Mouse (Mus musculus) liver, embryonic 14.5 days (tissue): ENCODE results near the gene Allc. TPM values are rescaled to one million over a fixed set of nuclear protein-coding genes. Genes with fewer than 3 reads are reported as not detected.

Source experiments
- ATAC-seq: fragments of 200-750 bp; cut with Nextera tagmentation; 2 replicates; pipeline ENCODE4 v1.8.0; 2017; ENCODE audit warnings: moderate number of reproducible peaks, mild to moderate bottlenecking, moderate library complexity; ENCODE audit not compliant: insufficient read depth
- DNase-seq, 3 experiments: peaks; one replicate each; pipeline ENCODE4 v3.0.0-alpha.2; 2012 to 2013; ENCODE audit warnings: low read depth in 3 of 3, low spot score in 3 of 3
- H3K27ac ChIP-seq: fragments of 300-500 bp; sonication (generic); 2 replicates; pipeline ENCODE4 v1.5.1; 2014; ENCODE audit warnings: moderate library complexity, mild to moderate bottlenecking, control low read depth, inconsistent platforms
- H3K27me3 ChIP-seq: fragments of 300-500 bp; sonication (generic); 2 replicates; pipeline ENCODE4 v1.6.1; 2014; ENCODE audit warnings: mild to moderate bottlenecking, low read length, moderate library complexity; ENCODE audit not compliant: control insufficient read depth, insufficient read depth
- H3K36me3 ChIP-seq: fragments of 300-500 bp; sonication (generic); replicated peaks from 2 replicates; pipeline ENCODE4 v1.6.1; 2014; ENCODE audit warnings: low read depth; ENCODE audit not compliant: control insufficient read depth, insufficient read depth
- H3K4me1 ChIP-seq, 2 experiments: fragments of 200-500 bp in 1 of 2; fragments of 300-500 bp in 1 of 2; sonication (generic) in 1 of 2; replicated peaks; 2 replicates each; pipeline ENCODE4 v1.6.1; 2012 to 2014; ENCODE audit warnings: antibody characterized with exemption in 1 of 2, inconsistent platforms in 1 of 2, low read length in 1 of 2; ENCODE audit not compliant: control insufficient read depth in 2 of 2, insufficient read depth in 2 of 2
- H3K4me2 ChIP-seq: fragments of 300-500 bp; sonication (generic); 2 replicates; pipeline ENCODE4 v1.6.1; 2014; ENCODE audit warnings: low read depth, mild to moderate bottlenecking, control low read depth, moderate library complexity
- H3K4me3 ChIP-seq, 2 experiments: fragments of 200-500 bp in 1 of 2; fragments of 300-500 bp in 1 of 2; sonication (generic) in 1 of 2; 2 replicates each; pipeline ENCODE4 v1.5.1; 2012 to 2014; ENCODE audit warnings: low read depth in 2 of 2, low read length in 2 of 2, mild to moderate bottlenecking in 2 of 2, control low read depth in 1 of 2, inconsistent platforms in 1 of 2, moderate library complexity in 1 of 2; ENCODE audit not compliant: insufficient read depth in 1 of 2
- H3K9ac ChIP-seq: fragments of 300-500 bp; sonication (generic); replicated peaks from 2 replicates; pipeline ENCODE4 v1.6.1; 2014; ENCODE audit warnings: mild to moderate bottlenecking, control low read depth, moderate library complexity
- H3K9me3 ChIP-seq: fragments of 300-500 bp; sonication (generic); 2 replicates; pipeline ENCODE4 v1.6.1; 2016; ENCODE audit warnings: low read length, mixed read lengths; ENCODE audit not compliant: control insufficient read depth
- CTCF ChIP-seq: IDR thresholded peaks from 2 replicates; pipeline ENCODE4 v1.5.1; 2016; ENCODE audit warnings: antibody characterized with exemption, low read depth, control low read depth
- EP300 ChIP-seq: IDR thresholded peaks from 2 replicates; pipeline ENCODE4 v1.6.1; 2016; ENCODE audit warnings: antibody characterized with exemption, low read depth
- WGBS: fragments of 180-500 bp; shearing (Covaris S2); extraction: QIAGEN DNeasy Blood & Tissue Kit; methylation state at CpG from one replicate; pipeline ENCODE4 v1.1.7; 2014; ENCODE audit not compliant: insufficient replicate concordance; 5-methylcytosine and 5-hydroxymethylcytosine counted together
- polyA plus RNA-seq, 2 experiments: library from polyadenylated mRNA; depleted of rRNA in 1 of 2; stranded (reverse) in 1 of 2; unstranded in 1 of 2; fragments of >200 nt; fragmentation: Nextera tagmentation in 1 of 2; extraction: Ambion mirVana in 1 of 2; gene quantifications; 2 replicates each; pipeline versions ENCODE4 v1.2.1 to v1.2.3; 2012 to 2014

The Allc gene
- polyA plus RNA-seq, 2 experiments = not detected

DNA sequence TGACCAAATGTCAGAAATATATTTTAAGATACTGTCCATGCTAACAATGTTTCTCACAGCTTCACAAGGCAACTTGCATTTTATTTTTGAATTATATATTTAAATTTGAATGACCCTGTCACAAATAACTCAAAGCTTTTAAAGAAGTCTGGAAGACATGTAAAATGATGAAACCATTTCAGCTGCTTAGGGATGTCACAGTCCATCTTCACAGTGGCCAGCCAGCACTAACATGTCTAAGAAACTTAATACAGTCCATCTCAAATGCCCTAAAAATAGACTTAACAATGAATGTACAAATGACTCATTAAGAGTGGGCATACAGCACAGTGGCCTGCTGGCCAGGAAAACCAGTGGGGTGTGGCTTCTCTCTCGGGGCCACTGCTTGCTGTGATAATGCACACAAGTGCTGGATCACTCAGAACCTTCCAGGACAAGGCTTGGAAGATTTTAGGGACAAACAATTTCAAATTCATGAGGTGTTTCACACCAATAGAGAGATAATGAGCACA is 68.0 kb downstream of the Allc start:
- Histone ChIP-seq H3K27me3 (no peaks in the 10 kb centered on the region), H3K9ac (no peak overlapping the region), H3K4me3 (no peak overlapping the region), H3K27ac (no peak overlapping the region), H3K4me2 (no peak overlapping the region), H3K9me3 (no peaks in the 10 kb centered on the region), H3K4me1 (peaks cover 0 to 2% of the 10 kb centered on the region in 2 experiments; a peak in 1 of 4 replicates), H3K36me3 (no peaks in the 10 kb centered on the region)
- WGBS = 17% methylated on average over 1 of the region's 1 CpGs
- no peak for TF ChIP-seq EP300
- no peak for TF ChIP-seq CTCF
- no peak for ATAC-seq
- no peak for DNase-seq

DNA sequence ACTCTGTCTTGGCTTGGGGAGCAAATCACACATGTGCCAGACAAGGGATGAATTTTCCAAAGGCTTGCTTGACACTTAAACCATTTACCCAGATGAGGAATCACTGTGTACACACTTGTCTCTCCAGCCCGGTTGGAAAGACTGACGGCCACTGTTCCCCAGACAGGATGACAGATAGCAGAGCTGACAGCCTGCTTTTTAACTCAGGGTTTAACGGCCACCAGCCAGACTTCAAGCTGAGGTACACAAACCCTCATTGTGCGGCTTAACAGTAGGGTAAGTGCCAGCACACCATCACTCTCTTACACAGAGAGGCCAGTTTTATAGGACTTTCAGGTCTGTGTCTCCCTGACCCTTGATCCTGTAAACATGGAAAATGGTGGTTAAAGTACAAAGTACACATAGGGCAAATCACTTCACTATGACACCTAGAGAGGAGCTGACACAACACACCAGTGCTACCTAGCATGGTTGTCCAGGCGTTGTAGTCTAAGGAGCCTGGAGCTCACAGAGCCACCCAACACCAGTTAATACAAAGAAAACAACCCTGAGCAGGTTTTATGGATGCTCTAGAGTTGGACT is 72.5 kb downstream of the Allc start:
- no peak for DNase-seq
- Histone ChIP-seq H3K4me1 (peaks cover 0 to 2% of the 10 kb centered on the region in 2 experiments; a peak in 1 of 4 replicates), H3K36me3 (no peaks in the 10 kb centered on the region), H3K4me2 (no peak overlapping the region), H3K9ac (no peak overlapping the region), H3K27me3 (no peaks in the 10 kb centered on the region), H3K4me3 (no peak overlapping the region), H3K27ac (no peak overlapping the region), H3K9me3 (no peaks in the 10 kb centered on the region)
- 37% methylated on average over 5 of the region's 5 CpGs for WGBS
- TF ChIP-seq EP300 = no peak
- no peak for TF ChIP-seq CTCF
- no peak for ATAC-seq

Other genes with a start within 250 kb of the Allc start
- gene Dcdc2c, start 30.1 kb downstream of the Allc start, polyA plus RNA-seq (2012; rRNA removed) = not detected in 2 replicates
- not detected in 2 replicates for gene Dcdc2c, start 30.1 kb downstream of the Allc start, polyA plus RNA-seq (2014; fragmentation: Nextera tagmentation; extraction: Ambion mirVana)
- gene Colec11, start 40.9 kb upstream of the Allc start, polyA plus RNA-seq (2012; rRNA removed) = 6.1 and 8.7 TPM in 2 replicates
- gene Colec11, start 40.9 kb upstream of the Allc start, polyA plus RNA-seq (2014; fragmentation: Nextera tagmentation; extraction: Ambion mirVana) = 12.8 and 13.1 TPM in 2 replicates
- 548 and 604 TPM in 2 replicates for gene Rps7, start 53.4 kb upstream of the Allc start, polyA plus RNA-seq (2012; rRNA removed)
- gene Rps7, start 53.4 kb upstream of the Allc start, polyA plus RNA-seq (2014; fragmentation: Nextera tagmentation; extraction: Ambion mirVana) = 640 and 652 TPM in 2 replicates
- gene Rnaseh1, start 67.1 kb upstream of the Allc start, polyA plus RNA-seq (2012; rRNA removed) = 7.1 and 9.7 TPM in 2 replicates
- gene Rnaseh1, start 67.1 kb upstream of the Allc start, polyA plus RNA-seq (2014; fragmentation: Nextera tagmentation; extraction: Ambion mirVana) = 9.3 and 10.3 TPM in 2 replicates
- gene Adi1, start 92.7 kb upstream of the Allc start, polyA plus RNA-seq (2012; rRNA removed) = 13.0 and 17.2 TPM in 2 replicates
- 41.0 and 46.2 TPM in 2 replicates for gene Adi1, start 92.7 kb upstream of the Allc start, polyA plus RNA-seq (2014; fragmentation: Nextera tagmentation; extraction: Ambion mirVana)
- gene Trappc12, start 167.9 kb upstream of the Allc start, polyA plus RNA-seq (2012; rRNA removed) = 9.9 and 11.6 TPM in 2 replicates
- 13.1 and 15.9 TPM in 2 replicates for gene Trappc12, start 167.9 kb upstream of the Allc start, polyA plus RNA-seq (2014; fragmentation: Nextera tagmentation; extraction: Ambion mirVana)
- gene Eipr1, start 169.3 kb upstream of the Allc start, polyA plus RNA-seq (2012; rRNA removed) = 15.2 and 18.6 TPM in 2 replicates
- 29.4 and 31.8 TPM in 2 replicates for gene Eipr1, start 169.3 kb upstream of the Allc start, polyA plus RNA-seq (2014; fragmentation: Nextera tagmentation; extraction: Ambion mirVana)